Mouse (Mus musculus): Measurements from ENCODE around the gene Emp2.

DNA sequence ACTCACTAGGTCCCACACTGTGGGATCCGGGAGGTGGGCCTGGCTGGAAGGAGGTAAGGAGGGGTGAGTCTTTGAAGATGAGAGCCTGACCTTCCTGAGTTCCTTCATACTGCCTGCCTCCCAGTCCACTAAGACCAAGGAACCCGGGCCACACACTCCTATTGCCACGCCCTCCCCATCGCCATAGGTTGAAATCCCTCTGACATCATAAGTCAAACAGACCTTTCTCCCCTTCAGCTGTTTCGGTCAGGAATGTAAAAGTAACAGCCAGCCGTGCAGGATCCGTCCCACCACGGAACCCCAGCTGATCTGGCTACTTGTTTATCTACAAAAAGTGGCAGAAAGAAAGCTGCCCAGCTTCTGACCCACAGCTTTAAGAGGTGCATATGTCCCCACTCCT, 14.1 kb downstream of the Emp2 start:
- no peak for TF ChIP-seq CTCF (IDR thresholded peaks at IDR 0.05; ENCODE audit: low read depth)
- TF ChIP-seq EP300 (IDR thresholded peaks at IDR 0.05; ENCODE audit: low read depth), result no peak

Measured in liver, postnatal 0 days (tissue).